Mouse (Mus musculus) CH12.LX (cell line): ENCODE data around the gene Lrrc74b. TPM values are rescaled to one million over a fixed set of nuclear protein-coding genes. Genes with fewer than 3 reads are reported as not detected.

Source experiments
- DNase-seq: peaks from one replicate; pipeline ENCODE4 v3.0.0-alpha.2; 2013; ENCODE audit errors: extremely low read depth
- H3K27ac ChIP-seq: 2 replicates; pipeline ENCODE4 v1.5.1; 2012; ENCODE audit warnings: low read depth, mild to moderate bottlenecking, control low read depth, moderate library complexity; ENCODE audit not compliant: insufficient read depth
- H3K27me3 ChIP-seq: replicated peaks from 2 replicates; pipeline ENCODE3; 2012; ENCODE audit warnings: inconsistent platforms
- H3K36me3 ChIP-seq, 2 experiments: replicated peaks in 1 of 2; 2 replicates each; pipeline versions ENCODE3 to v1.6.1; 2012; ENCODE audit warnings: inconsistent platforms in 1 of 2, low read length in 1 of 2, mild to moderate bottlenecking in 1 of 2, mixed read lengths in 1 of 2, moderate library complexity in 1 of 2; ENCODE audit not compliant: control insufficient read depth in 1 of 2, insufficient read depth in 1 of 2
- H3K4me1 ChIP-seq, 2 experiments: 2 replicates each; pipeline ENCODE4 v1.6.1; 2012; ENCODE audit warnings: inconsistent platforms in 1 of 2, moderate library complexity in 1 of 2; ENCODE audit not compliant: insufficient read depth in 2 of 2, control insufficient read depth in 1 of 2
- H3K4me2 ChIP-seq: 2 replicates; pipeline ENCODE4 v1.6.1; 2012; ENCODE audit warnings: low read depth, mild to moderate bottlenecking, control low read depth; ENCODE audit not compliant: poor library complexity, insufficient read depth, severe bottlenecking
- H3K4me3 ChIP-seq, 3 experiments: fragments of 150-350 bp in 1 of 3; sonication (generic) in 1 of 3; replicated peaks in 1 of 3; 2 replicates each; pipeline versions ENCODE3 to v1.5.1; 2011 to 2012; ENCODE audit warnings: low read depth in 2 of 3, low read length in 2 of 3, mild to moderate bottlenecking in 2 of 3, moderate library complexity in 2 of 3, control low read depth in 1 of 3, improper control_type of control experiment in 1 of 3, inconsistent platforms in 1 of 3, mixed read lengths in 1 of 3; ENCODE audit not compliant: poor library complexity in 1 of 3
- H3K79me2 ChIP-seq: replicated peaks from 2 replicates; pipeline ENCODE4 v1.6.1; 2012; ENCODE audit warnings: mild to moderate bottlenecking, moderate library complexity; ENCODE audit not compliant: control insufficient read depth, poor library complexity, insufficient read depth, severe bottlenecking; ENCODE audit errors: extremely low read depth
- H3K9ac ChIP-seq: 2 replicates; pipeline ENCODE4 v1.6.1; 2012; ENCODE audit warnings: low read depth, mild to moderate bottlenecking, control low read depth, moderate library complexity; ENCODE audit not compliant: insufficient read depth
- H3K9me3 ChIP-seq: replicated peaks from 2 replicates; pipeline ENCODE3; 2012; ENCODE audit warnings: low read length, inconsistent platforms, mixed read lengths
- BHLHE40 ChIP-seq: IDR thresholded peaks from 2 replicates; pipeline ENCODE4 v1.6.1; 2011; ENCODE audit warnings: mild to moderate bottlenecking, low read depth, low read length, improper control_type of control experiment
- CHD2 ChIP-seq: IDR thresholded peaks from 2 replicates; pipeline ENCODE4 v1.6.1; 2011; ENCODE audit warnings: low read length, improper control_type of control experiment
- CTCF ChIP-seq, 2 experiments: IDR thresholded peaks in 1 of 2; conservative IDR thresholded peaks in 1 of 2; 2 replicates each; pipeline ENCODE4 v1.5.1; 2011 to 2012; ENCODE audit warnings: low read depth in 2 of 2, low read length in 2 of 2, improper control_type of control experiment in 1 of 2, inconsistent platforms in 1 of 2, mild to moderate bottlenecking in 1 of 2, moderate library complexity in 1 of 2
- E2F4 ChIP-seq: IDR thresholded peaks from 2 replicates; pipeline ENCODE4 v1.6.1; 2011; ENCODE audit warnings: low read depth, low read length, improper control_type of control experiment; ENCODE audit not compliant: insufficient replicate concordance
- ELF1 ChIP-seq: IDR thresholded peaks from 2 replicates; pipeline ENCODE4 v1.6.1; 2014; ENCODE audit warnings: low read depth, mild to moderate bottlenecking, inconsistent platforms, low read length, improper control_type of control experiment
- ETS1 ChIP-seq: conservative IDR thresholded peaks from 2 replicates; pipeline ENCODE4 v1.6.1; 2012; ENCODE audit warnings: low read depth, mild to moderate bottlenecking, inconsistent platforms, low read length, improper control_type of control experiment, moderate library complexity
- HCFC1 ChIP-seq: IDR thresholded peaks from 2 replicates; pipeline ENCODE4 v1.6.1; 2012; ENCODE audit warnings: low read depth, mild to moderate bottlenecking, inconsistent platforms, low read length, improper control_type of control experiment
- IRF4 ChIP-seq: IDR thresholded peaks from 2 replicates; pipeline ENCODE4 v1.6.1; 2014; ENCODE audit warnings: low read depth, mild to moderate bottlenecking, inconsistent platforms, low read length, improper control_type of control experiment
- KAT2A ChIP-seq: IDR thresholded peaks from 2 replicates; pipeline ENCODE4 v1.6.1; 2012; ENCODE audit warnings: low read length, improper control_type of control experiment, inconsistent platforms; ENCODE audit not compliant: insufficient replicate concordance
- MYC ChIP-seq: IDR thresholded peaks from 2 replicates; pipeline ENCODE4 v1.6.1; 2011; ENCODE audit warnings: low read depth, mild to moderate bottlenecking, improper control_type of control experiment, low read length
- NELFE ChIP-seq: IDR thresholded peaks from 2 replicates; pipeline ENCODE4 v1.6.1; 2011; ENCODE audit warnings: low read depth, low read length, improper control_type of control experiment
- PAX5 ChIP-seq: IDR thresholded peaks from 2 replicates; pipeline ENCODE4 v1.6.1; 2012; ENCODE audit warnings: low read length, inconsistent platforms, mixed read lengths
- POLR2AphosphoS2 ChIP-seq: IDR thresholded peaks from 2 replicates; pipeline ENCODE4 v1.6.1; 2011; ENCODE audit warnings: low read depth, low read length, improper control_type of control experiment
- RCOR1 ChIP-seq: conservative IDR thresholded peaks from 2 replicates; pipeline ENCODE4 v1.6.1; 2012; ENCODE audit warnings: low read depth, mild to moderate bottlenecking, inconsistent platforms, low read length, improper control_type of control experiment
- TBP ChIP-seq: conservative IDR thresholded peaks from 2 replicates; pipeline ENCODE4 v1.6.1; 2011; ENCODE audit warnings: low read depth, low read length, improper control_type of control experiment
- TCF12 ChIP-seq: IDR thresholded peaks from 2 replicates; pipeline ENCODE4 v1.6.1; 2014; ENCODE audit warnings: low read depth, mild to moderate bottlenecking, inconsistent platforms, low read length, improper control_type of control experiment
- USF1 ChIP-seq: IDR thresholded peaks from 2 replicates; pipeline ENCODE4 v1.6.1; 2014; ENCODE audit warnings: low read depth, mild to moderate bottlenecking, inconsistent platforms, low read length, improper control_type of control experiment
- USF2 ChIP-seq: conservative IDR thresholded peaks from 2 replicates; pipeline ENCODE4 v1.6.1; 2011; ENCODE audit warnings: low read depth, low read length, improper control_type of control experiment
- dilution Hi-C: fragments of 300-500 bp; cut with MboI; formaldehyde crosslinking; loops from 2 replicates; pipeline ENCODE4 v1.14.3; 2020; ENCODE audit warnings: low sequenced_read_pairs; ENCODE audit not compliant: extremely low pct_unique_long_range_greater_than_20kb, extremely low pct_ligation_motif_present
- in situ Hi-C: fragments of 300-500 bp; cut with MboI; formaldehyde crosslinking; loops from 3 replicates; pipeline ENCODE4 v1.14.3; 2019; ENCODE audit warnings: low sequenced_read_pairs, low pct_ligation_motif_present, low pct_unique_long_range_greater_than_20kb, mixed read lengths
- polyA plus RNA-seq: library from polyadenylated mRNA; unstranded; fragments of >175 nt; gene quantifications from 2 replicates; pipeline ENCODE4 v1.2.1, GENCODE M21; 2012; ENCODE audit warnings: low read depth; ENCODE audit not compliant: insufficient read length
- total RNA-seq, 2 experiments: library from RNA; depleted of rRNA; stranded (reverse); fragments of 300-350 nt in 1 of 2; fragments of >200 nt in 1 of 2; gene quantifications; 2 replicates each; pipeline ENCODE4 v1.2.3; 2012 to 2014

Gene Lrrc74b
- total and polyA plus RNA-seq, 3 experiments: 0.17 TPM; not detected in 2

DNA sequence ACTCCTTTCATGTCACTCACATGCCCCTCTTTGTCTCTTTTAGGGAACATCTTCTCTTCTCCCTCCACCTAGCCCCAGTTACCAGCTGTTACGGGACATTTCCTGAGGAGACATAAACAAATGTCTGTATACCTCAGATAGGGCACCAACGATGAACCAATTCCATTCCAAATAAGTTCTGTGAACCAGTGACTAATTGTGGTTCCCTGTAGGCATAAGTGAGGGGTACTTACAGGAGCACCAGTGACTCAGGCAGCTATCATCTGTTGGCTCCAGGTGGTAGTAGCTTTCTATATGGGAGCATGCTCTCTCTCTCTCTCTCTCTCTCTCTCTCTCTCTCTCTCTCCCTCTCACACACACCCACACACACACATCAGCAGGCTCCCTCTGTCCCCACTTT is 3.2 kb upstream of the Lrrc74b start:
- in situ Hi-C loops: no loop called here
- Histone ChIP-seq H3K27me3 (peaks cover 91% of the 10 kb centered on the region), H3K4me3 (no peak overlapping the region), H3K79me2 (no peaks in the 10 kb centered on the region), H3K36me3 (no peaks in the 10 kb centered on the region)
- no peak for TF ChIP-seq TCF12
- no peak for TF ChIP-seq PAX5
- no peak for TF ChIP-seq IRF4
- no peak for TF ChIP-seq BHLHE40
- no peak for TF ChIP-seq POLR2AphosphoS2
- no peak for TF ChIP-seq USF2
- no peak for TF ChIP-seq RCOR1
- TF ChIP-seq CTCF (conservative IDR thresholded peaks at IDR 0.05 in 1 of 2, IDR thresholded peaks at IDR 0.05 in 1 of 2; ENCODE audit: low read depth in 2 of 2, low read length in 2 of 2): no peak
- TF ChIP-seq HCFC1: no peak
- no peak for TF ChIP-seq ELF1
- no peak for TF ChIP-seq CHD2
- TF ChIP-seq MYC: no peak
- no peak for TF ChIP-seq E2F4
- TF ChIP-seq TBP: no peak
- no peak for TF ChIP-seq ETS1
- no peak for TF ChIP-seq NELFE
- TF ChIP-seq KAT2A: no peak
- TF ChIP-seq, all 38 proteins: peak for 0
- H3K4me1 ChIP-seq: no peaks in the 10 kb centered on the region; a peak in 1 of 4 replicates
- no peak overlapping the region for H3K4me2 ChIP-seq
- H3K9ac ChIP-seq: no peak overlapping the region
- no peak overlapping the region for H3K27ac ChIP-seq
- no peak for DNase-seq
- dilution Hi-C loops: no loop called here
- H3K9me3 ChIP-seq: no peaks in the 10 kb centered on the region

DNA sequence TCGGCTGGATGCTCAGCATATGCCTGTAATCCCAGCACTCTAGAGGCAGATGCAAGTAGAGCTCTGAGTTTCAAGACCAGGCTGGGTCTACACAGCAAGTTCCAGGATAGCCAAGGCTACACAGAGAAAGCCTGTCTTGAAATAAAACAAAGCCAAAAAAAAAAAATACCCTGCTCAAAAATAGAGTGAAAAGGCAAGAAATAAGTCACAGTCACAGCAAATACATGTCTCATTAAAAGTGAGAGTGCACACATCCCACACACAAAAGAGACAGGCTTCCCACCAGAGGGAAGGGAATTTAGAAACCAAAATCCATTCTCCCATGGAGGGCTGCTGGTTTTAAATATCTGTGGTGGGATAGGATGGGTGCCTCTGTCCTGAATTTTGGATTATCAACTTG is 2.5 kb upstream of the Lrrc74b start:
- in situ Hi-C loops: no loop called here
- no peak overlapping the region for H3K4me3 ChIP-seq
- peaks cover 92% of the 10 kb centered on the region for H3K27me3 ChIP-seq
- H3K4me1 ChIP-seq: peaks cover 3% of the 10 kb centered on the region in 2 experiments; a peak in 3 of 4 replicates
- H3K36me3 ChIP-seq: no peaks in the 10 kb centered on the region
- TF ChIP-seq USF1: no peak
- no peak for DNase-seq
- dilution Hi-C loops: no loop called here
- H3K4me2 ChIP-seq: no peak overlapping the region
- H3K9ac ChIP-seq: no peak overlapping the region
- H3K27ac ChIP-seq: no peak overlapping the region
- no peaks in the 10 kb centered on the region for H3K9me3 ChIP-seq
- no peaks in the 10 kb centered on the region for H3K79me2 ChIP-seq
